Mouse (Mus musculus) olfactory bulb, adult 2 months (tissue): Measurements from ENCODE around the gene Fdx1.

Source experiments
- CTCF ChIP-seq: fragments of 200-500 bp; IDR thresholded peaks from 2 replicates; pipeline ENCODE4 v1.5.1; 2012; ENCODE audit warnings: low read depth, mild to moderate bottlenecking, low read length, moderate library complexity; ENCODE audit not compliant: insufficient read depth
- POLR2A ChIP-seq: fragments of 200-500 bp; IDR thresholded peaks from 2 replicates; pipeline ENCODE4 v1.6.1; 2012; ENCODE audit warnings: mild to moderate bottlenecking, low read depth, low read length, moderate library complexity; ENCODE audit not compliant: insufficient read depth

GRCm38 (mm10) chr9:51985493-51986099, 22.2 kb upstream of the Fdx1 start:
- TF ChIP-seq CTCF = no peak
- TF ChIP-seq POLR2A = no peak
